Mouse (Mus musculus) liver, adult 2 months (tissue): ENCODE data around the gene Vsig4. TPM values are rescaled to one million over a fixed set of nuclear protein-coding genes. Genes with fewer than 3 reads are reported as not detected.
"Not testable (repeated sequence)": the region's sequence is repeated elsewhere in the genome, so short reads cannot be mapped to it uniquely, and the experiment has no call there.

ENCODE experiments used
- DNase-seq: peaks from one replicate; pipeline ENCODE4 v3.0.0-alpha.2; 2011; ENCODE audit warnings: low read depth, low spot score; ENCODE audit errors: extremely low read depth
- H3K27ac ChIP-seq: fragments of 200-500 bp; replicated peaks from 2 replicates; pipeline ENCODE4 v1.5.1; 2012; ENCODE audit warnings: low read depth, mild to moderate bottlenecking, control low read depth, inconsistent platforms, low read length; ENCODE audit not compliant: insufficient read depth
- H3K27me3 ChIP-seq: fragments of 200-500 bp; 2 replicates; pipeline ENCODE4 v1.6.1; 2012; ENCODE audit warnings: mild to moderate bottlenecking, moderate library complexity, low read length, inconsistent platforms; ENCODE audit not compliant: control insufficient read depth, insufficient read depth
- H3K36me3 ChIP-seq: fragments of 200-500 bp; 2 replicates; pipeline ENCODE4 v1.6.1; 2012; ENCODE audit warnings: low read length, inconsistent platforms; ENCODE audit not compliant: control insufficient read depth, insufficient read depth
- H3K4me1 ChIP-seq: fragments of 200-500 bp; 2 replicates; pipeline ENCODE4 v1.6.1; 2011; ENCODE audit warnings: low read length; ENCODE audit not compliant: control insufficient read depth, insufficient read depth
- H3K4me3 ChIP-seq: fragments of 200-500 bp; 2 replicates; pipeline ENCODE4 v1.5.1; 2011; ENCODE audit warnings: low read depth, mild to moderate bottlenecking, control low read depth, low read length, moderate library complexity; ENCODE audit not compliant: insufficient read depth
- H3K79me2 ChIP-seq: fragments of 200-500 bp; 2 replicates; pipeline ENCODE4 v1.6.1; 2012; ENCODE audit warnings: inconsistent platforms, mild to moderate bottlenecking, low read length, moderate library complexity; ENCODE audit not compliant: control insufficient read depth, insufficient read depth
- H3K9ac ChIP-seq: fragments of 200-500 bp; 2 replicates; pipeline ENCODE4 v1.6.1; 2012; ENCODE audit warnings: low read depth, mild to moderate bottlenecking, control low read depth, inconsistent platforms, low read length
- CTCF ChIP-seq: fragments of 200-500 bp; IDR thresholded peaks from 2 replicates; pipeline ENCODE4 v1.5.1; 2011; ENCODE audit warnings: low read depth, low read length, control low read depth
- POLR2A ChIP-seq: fragments of 200-500 bp; IDR thresholded peaks from 2 replicates; pipeline ENCODE4 v1.6.1; 2011; ENCODE audit warnings: low read length, control low read depth; ENCODE audit not compliant: insufficient read depth; ENCODE audit errors: extremely low read depth
- WGBS: fragments of 180-500 bp; shearing (Covaris S2); methylation state at CpG from one replicate; pipeline ENCODE4 v1.1.7; 2018; 5-methylcytosine and 5-hydroxymethylcytosine counted together
- polyA plus RNA-seq: library from polyadenylated mRNA; depleted of rRNA; stranded (reverse); fragments of >200 nt; gene quantifications from 2 replicates; pipeline ENCODE4 v1.2.3, GENCODE M21; 2012
- total RNA-seq: library from RNA; depleted of rRNA; stranded (reverse); fragments of >200 nt; gene quantifications from 2 replicates; pipeline ENCODE4 v1.2.3, GENCODE M21; 2014

Gene Vsig4
- total and polyA plus RNA-seq, 2 experiments = 7.5 to 55.4 TPM

DNA sequence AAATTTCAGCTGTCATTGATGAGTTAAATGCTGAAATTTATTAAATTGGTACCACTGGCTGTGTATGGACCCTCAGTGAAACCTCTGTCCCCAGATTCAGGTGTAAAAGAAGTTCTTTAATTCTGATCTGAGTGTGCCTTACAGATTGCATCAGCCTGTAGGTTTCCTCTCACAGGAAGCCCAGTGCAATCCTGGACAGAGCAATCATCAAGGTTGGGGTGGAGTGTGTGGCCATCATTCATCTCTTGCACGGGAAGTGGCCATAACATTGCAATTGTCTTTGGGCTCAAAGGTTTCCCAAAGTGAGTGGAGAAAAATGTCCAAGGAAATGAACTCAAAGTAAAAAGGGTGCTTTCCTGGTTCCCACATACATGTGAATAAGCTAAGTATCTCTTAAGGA lies 57.5 kb downstream of the Vsig4 start:
- H3K4me3 ChIP-seq = no peak overlapping the region

DNA sequence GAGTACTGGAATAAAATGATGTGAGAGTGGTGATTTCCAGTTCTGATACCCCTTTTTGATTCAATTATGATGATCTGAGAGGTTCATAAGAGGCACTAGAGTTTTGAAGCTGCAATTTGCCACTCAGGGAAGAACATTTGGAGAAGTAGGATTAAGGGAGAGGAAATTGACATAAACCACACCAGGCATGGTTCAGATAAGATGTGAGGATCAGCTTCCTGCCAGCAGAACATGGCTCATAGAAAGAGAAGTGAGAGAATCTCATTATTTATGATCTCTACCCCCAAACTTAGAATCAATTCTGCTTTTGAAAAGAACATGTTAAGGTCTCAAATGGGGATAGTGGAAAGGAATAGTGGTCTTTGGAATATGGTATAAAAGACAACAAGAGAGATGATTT lies 66.2 kb downstream of the Vsig4 start:
- TF ChIP-seq POLR2A = no peak
- no peak for TF ChIP-seq CTCF
- H3K27ac ChIP-seq = no peak overlapping the region
- DNase-seq = peak; percentile 10
- H3K4me3 ChIP-seq = no peak overlapping the region
- H3K27me3 ChIP-seq = no peaks in the 10 kb centered on the region
- no peaks in the 10 kb centered on the region for H3K79me2 ChIP-seq
- no peaks in the 10 kb centered on the region for H3K4me1 ChIP-seq
- H3K9ac ChIP-seq = no peak overlapping the region
- H3K36me3 ChIP-seq = no peaks in the 10 kb centered on the region

More for the DNA sequence above, 57.5 kb downstream of the Vsig4 start:
- Histone ChIP-seq H3K27ac (no peak overlapping the region), H3K4me1 (no peaks in the 10 kb centered on the region), H3K9ac (no peak overlapping the region), H3K79me2 (no peaks in the 10 kb centered on the region), H3K36me3 (no peaks in the 10 kb centered on the region), H3K27me3 (no peaks in the 10 kb centered on the region)
- TF ChIP-seq POLR2A = no peak
- TF ChIP-seq CTCF = no peak
- no peak for DNase-seq
- WGBS = 80% methylated on average over 1 of the region's 1 CpGs

DNA sequence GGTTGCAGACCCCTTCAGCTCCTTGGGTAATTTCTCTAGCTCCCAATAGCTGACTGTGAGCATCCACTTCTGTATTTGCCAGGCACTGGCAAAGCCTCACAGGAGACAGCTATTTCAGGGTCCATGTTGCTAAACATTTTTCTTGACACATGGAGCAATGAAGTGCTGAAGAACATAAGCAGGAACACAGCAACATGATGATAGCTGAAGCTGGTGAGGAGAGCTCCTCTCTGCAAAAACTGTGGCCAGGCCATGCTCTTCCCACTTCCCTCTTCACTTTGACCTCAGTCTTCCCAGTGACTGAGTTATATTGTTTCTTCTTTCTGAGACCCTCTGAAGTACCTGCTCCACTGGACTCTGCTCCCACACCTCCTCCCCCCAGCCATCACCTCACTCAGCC lies 67.8 kb downstream of the Vsig4 start:
- H3K27me3 ChIP-seq = no peaks in the 10 kb centered on the region
- H3K4me1 ChIP-seq = no peaks in the 10 kb centered on the region
- H3K79me2 ChIP-seq = no peaks in the 10 kb centered on the region
- TF ChIP-seq POLR2A = no peak
- TF ChIP-seq CTCF = no peak
- no peaks in the 10 kb centered on the region for H3K36me3 ChIP-seq
- no peak for DNase-seq
- no peak overlapping the region for H3K27ac ChIP-seq
- H3K4me3 ChIP-seq = no peak overlapping the region
- H3K9ac ChIP-seq = no peak overlapping the region

DNA sequence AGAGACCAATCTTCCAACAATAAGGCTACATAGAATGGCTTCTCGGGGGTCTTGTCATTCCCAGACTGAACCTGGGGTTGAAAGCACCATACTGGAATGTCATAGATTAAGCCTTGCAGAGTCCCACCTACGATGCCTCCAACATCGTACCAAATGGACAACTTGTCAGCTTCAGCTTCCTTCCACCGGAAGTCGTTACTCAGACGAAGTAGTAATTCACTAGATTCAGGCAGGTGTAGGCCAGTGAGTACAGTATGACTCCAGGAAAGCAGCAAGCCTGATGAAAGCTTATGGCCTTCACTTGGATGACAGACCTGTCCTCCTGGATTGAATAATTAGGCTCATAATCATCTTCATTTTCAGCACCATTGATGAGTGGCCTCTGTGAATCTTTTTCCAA lies 69.0 kb downstream of the Vsig4 start:
- no peaks in the 10 kb centered on the region for H3K27me3 ChIP-seq
- no peak for DNase-seq
- H3K27ac ChIP-seq = no peak overlapping the region
- WGBS = 84% methylated on average over 6 of the region's 6 CpGs
- no peak overlapping the region for H3K4me3 ChIP-seq
- no peak overlapping the region for H3K9ac ChIP-seq
- no peak for TF ChIP-seq POLR2A
- no peak for TF ChIP-seq CTCF
- no peaks in the 10 kb centered on the region for H3K36me3 ChIP-seq
- H3K4me1 ChIP-seq = no peaks in the 10 kb centered on the region
- H3K79me2 ChIP-seq = no peaks in the 10 kb centered on the region

DNA sequence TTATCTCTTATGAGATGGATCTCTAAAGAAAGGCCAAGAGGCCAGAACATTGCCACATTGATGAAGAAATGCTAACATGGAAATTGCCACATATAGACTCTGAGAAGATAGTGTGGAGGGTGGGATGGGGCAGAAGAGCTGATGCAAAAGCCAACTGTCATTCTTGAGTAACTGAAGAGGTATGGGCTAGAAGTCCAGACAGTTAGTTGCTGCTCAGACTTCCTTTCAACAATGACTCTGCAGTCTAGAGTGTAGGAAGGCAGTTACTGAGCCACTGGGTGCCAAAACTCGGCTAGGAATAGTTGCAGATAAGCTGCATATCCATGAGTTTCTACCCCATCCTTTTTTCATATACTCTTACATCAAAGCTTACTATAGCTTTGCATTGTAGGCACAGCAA lies 75.2 kb downstream of the Vsig4 start:
- 40% methylated on average over 1 of the region's 1 CpGs for WGBS
- Histone ChIP-seq H3K79me2 (no peaks in the 10 kb centered on the region), H3K9ac (no peak overlapping the region), H3K27me3 (no peaks in the 10 kb centered on the region), H3K4me1 (no peaks in the 10 kb centered on the region), H3K36me3 (no peaks in the 10 kb centered on the region), H3K4me3 (no peak overlapping the region), H3K27ac (no peak overlapping the region)
- TF ChIP-seq POLR2A (no peak), CTCF (no peak)
- no peak for DNase-seq

DNA sequence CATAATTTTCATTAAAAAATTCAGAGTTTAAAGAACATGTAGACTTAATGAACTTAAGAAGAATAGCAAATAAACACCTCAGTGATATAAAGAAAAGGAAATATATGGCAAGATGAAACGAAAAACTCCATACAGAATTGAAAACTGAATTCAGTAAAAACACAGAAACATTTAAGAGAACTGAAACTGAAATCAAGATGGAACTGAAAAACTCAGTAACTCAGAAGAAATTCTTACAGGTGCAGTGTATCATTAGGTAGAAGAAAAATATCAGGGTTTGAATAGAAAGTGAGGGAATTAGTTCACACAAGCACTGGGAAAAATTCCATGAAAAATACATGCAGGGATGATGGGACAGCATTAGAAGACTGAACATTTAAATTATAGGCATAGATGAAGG lies 86.4 kb downstream of the Vsig4 start:
- Histone ChIP-seq H3K27ac (no peak overlapping the region), H3K79me2 (no peaks in the 10 kb centered on the region), H3K27me3 (no peaks in the 10 kb centered on the region), H3K4me3 (no peak overlapping the region), H3K4me1 (no peaks in the 10 kb centered on the region), H3K36me3 (no peaks in the 10 kb centered on the region), H3K9ac (no peak overlapping the region)
- WGBS = 28% methylated on average over 1 of the region's 1 CpGs
- TF ChIP-seq CTCF (no peak), POLR2A (no peak)
- no peak for DNase-seq

DNA sequence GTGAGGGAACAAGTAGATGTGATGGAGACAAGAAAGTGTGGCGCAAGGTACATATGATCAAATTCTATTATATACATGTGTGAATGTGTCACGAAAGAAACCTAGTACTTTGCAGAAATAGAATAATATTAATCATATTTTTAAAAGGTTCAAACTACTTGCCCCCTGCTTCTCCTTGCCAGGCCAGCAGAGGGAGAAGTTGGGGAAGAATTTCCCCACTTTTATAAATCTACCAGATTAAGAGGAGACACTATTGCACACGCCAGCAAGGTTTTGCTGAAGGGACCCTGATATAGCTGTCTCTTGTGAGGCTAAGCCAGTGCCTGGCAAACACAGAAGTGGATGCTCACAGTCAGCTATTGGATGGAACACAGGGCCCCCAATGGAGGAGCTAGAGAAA lies 88.1 kb downstream of the Vsig4 start:
- not testable (repeated sequence) for H3K4me1 ChIP-seq, DNase-seq, H3K79me2 ChIP-seq, H3K27ac ChIP-seq, H3K9ac ChIP-seq, H3K36me3 ChIP-seq, H3K27me3 ChIP-seq, H3K4me3 ChIP-seq
- 72% methylated on average over 3 of the region's 3 CpGs for WGBS
